Mouse (Mus musculus): ENCODE measurements around the gene Tcf7l2. TPM values are rescaled to one million over a fixed set of nuclear protein-coding genes. Genes with fewer than 3 reads are reported as not detected.

Tcf7l2 gene
- polyA plus RNA-seq, 1 experiment from 2014 or later: 27.0 TPM

- Histone ChIP-seq H3K9ac (ENCODE audit: low read depth, low read length) (no peak overlapping the region), H3K9me3 (ENCODE audit: control insufficient read depth, low read length) (no peaks in the 10 kb centered on the region), H3K27me3 (replicated peaks; ENCODE audit: control insufficient read depth, insufficient read depth, low read length) (no peaks in the 10 kb centered on the region), H3K36me3 (ENCODE audit: control insufficient read depth, insufficient read depth, low read length) (no peaks in the 10 kb centered on the region), H3K4me1 (ENCODE audit: control insufficient read depth, insufficient read depth, low read depth, low read length) (no peaks in the 10 kb centered on the region; the same call in 1 of the 2 replicates), H3K27ac (ENCODE audit: low read depth, low read length) (no peak overlapping the region), H3K4me3 (ENCODE audit: low read length) (no peak overlapping the region), H3K4me2 (ENCODE audit: low read length) (no peak overlapping the region)
- no peak for ATAC-seq
- WGBS: 78% methylated on average over 15 of the region's 15 CpGs
Observed at GRCm38 (mm10) chr19:55815010-55815790, 73.6 kb downstream of the Tcf7l2 start.

- Histone ChIP-seq H3K27me3 (replicated peaks; ENCODE audit: control insufficient read depth, insufficient read depth, low read length) (no peaks in the 10 kb centered on the region), H3K4me3 (ENCODE audit: low read length) (no peak overlapping the region), H3K27ac (ENCODE audit: low read depth, low read length) (no peak overlapping the region), H3K9me3 (ENCODE audit: control insufficient read depth, low read length) (no peaks in the 10 kb centered on the region), H3K36me3 (ENCODE audit: control insufficient read depth, insufficient read depth, low read length) (no peaks in the 10 kb centered on the region), H3K4me2 (ENCODE audit: low read length) (no peak overlapping the region), H3K4me1 (ENCODE audit: control insufficient read depth, insufficient read depth, low read depth, low read length) (no peaks in the 10 kb centered on the region; the same call in 1 of the 2 replicates), H3K9ac (ENCODE audit: low read depth, low read length) (no peak overlapping the region)
- ATAC-seq: no peak
- WGBS: 73% methylated on average over 7 of the region's 7 CpGs
Observed at GRCm38 (mm10) chr19:55816974-55817373, 75.4 kb downstream of the Tcf7l2 start.

- ATAC-seq: no peak
- WGBS: 95% methylated on average over 7 of the region's 7 CpGs
- no peak overlapping the region for H3K9ac ChIP-seq (ENCODE audit: low read depth, low read length)
Observed at GRCm38 (mm10) chr19:55820202-55820601, 78.6 kb downstream of the Tcf7l2 start.

GRCm38 (mm10) chr19:55825001-55825827 lies 83.6 kb downstream of the Tcf7l2 start:
- Histone ChIP-seq H3K27me3 (replicated peaks; ENCODE audit: control insufficient read depth, insufficient read depth, low read length) (no peaks in the 10 kb centered on the region), H3K4me2 (ENCODE audit: low read length) (no peak overlapping the region), H3K9ac (ENCODE audit: low read depth, low read length) (no peak overlapping the region), H3K4me3 (ENCODE audit: low read length) (no peak overlapping the region), H3K4me1 (ENCODE audit: control insufficient read depth, insufficient read depth, low read depth, low read length) (peaks cover 5% of the 10 kb centered on the region), H3K9me3 (ENCODE audit: control insufficient read depth, low read length) (no peaks in the 10 kb centered on the region), H3K27ac (ENCODE audit: low read depth, low read length) (no peak overlapping the region), H3K36me3 (ENCODE audit: control insufficient read depth, insufficient read depth, low read length) (no peaks in the 10 kb centered on the region)
- ATAC-seq: no peak
- 60% methylated on average over 8 of the region's 8 CpGs for WGBS

More at GRCm38 (mm10) chr19:55820202-55820601, 78.6 kb downstream of the Tcf7l2 start:
- no peak overlapping the region for H3K27ac ChIP-seq (ENCODE audit: low read depth, low read length)
- peaks cover under 1% of the 10 kb centered on the region for H3K4me1 ChIP-seq (ENCODE audit: control insufficient read depth, insufficient read depth, low read depth, low read length)
- no peaks in the 10 kb centered on the region for H3K9me3 ChIP-seq (ENCODE audit: control insufficient read depth, low read length)
- H3K4me3 ChIP-seq (ENCODE audit: low read length): no peak overlapping the region
- H3K36me3 ChIP-seq (ENCODE audit: control insufficient read depth, insufficient read depth, low read length): no peaks in the 10 kb centered on the region
- H3K4me2 ChIP-seq (ENCODE audit: low read length): no peak overlapping the region
- H3K27me3 ChIP-seq (replicated peaks; ENCODE audit: control insufficient read depth, insufficient read depth, low read length): no peaks in the 10 kb centered on the region

- Histone ChIP-seq H3K4me2 (ENCODE audit: low read length) (no peak overlapping the region), H3K4me1 (ENCODE audit: control insufficient read depth, insufficient read depth, low read depth, low read length) (peaks cover 5% of the 10 kb centered on the region), H3K9me3 (ENCODE audit: control insufficient read depth, low read length) (no peaks in the 10 kb centered on the region), H3K9ac (ENCODE audit: low read depth, low read length) (no peak overlapping the region), H3K27ac (ENCODE audit: low read depth, low read length) (no peak overlapping the region), H3K27me3 (replicated peaks; ENCODE audit: control insufficient read depth, insufficient read depth, low read length) (no peaks in the 10 kb centered on the region), H3K4me3 (ENCODE audit: low read length) (no peak overlapping the region), H3K36me3 (ENCODE audit: control insufficient read depth, insufficient read depth, low read length) (no peaks in the 10 kb centered on the region)
- 59% methylated on average over 10 of the region's 10 CpGs for WGBS
- ATAC-seq: no peak
Observed at GRCm38 (mm10) chr19:55825951-55826507, 84.4 kb downstream of the Tcf7l2 start.

- 87% methylated on average over 13 of the region's 13 CpGs for WGBS
- no peaks in the 10 kb centered on the region for H3K36me3 ChIP-seq (ENCODE audit: control insufficient read depth, insufficient read depth, low read length)
- no peak overlapping the region for H3K27ac ChIP-seq (ENCODE audit: low read depth, low read length)
- no peak overlapping the region for H3K4me3 ChIP-seq (ENCODE audit: low read length)
- peaks cover 5% of the 10 kb centered on the region for H3K4me1 ChIP-seq (ENCODE audit: control insufficient read depth, insufficient read depth, low read depth, low read length)
- ATAC-seq: no peak
- no peaks in the 10 kb centered on the region for H3K9me3 ChIP-seq (ENCODE audit: control insufficient read depth, low read length)
- no peak overlapping the region for H3K4me2 ChIP-seq (ENCODE audit: low read length)
- H3K9ac ChIP-seq (ENCODE audit: low read depth, low read length): no peak overlapping the region
- no peaks in the 10 kb centered on the region for H3K27me3 ChIP-seq (replicated peaks; ENCODE audit: control insufficient read depth, insufficient read depth, low read length)
Observed at GRCm38 (mm10) chr19:55827613-55828259, 86.1 kb downstream of the Tcf7l2 start.

- Histone ChIP-seq H3K9ac (ENCODE audit: low read depth, low read length) (no peak overlapping the region), H3K27me3 (replicated peaks; ENCODE audit: control insufficient read depth, insufficient read depth, low read length) (no peaks in the 10 kb centered on the region), H3K36me3 (ENCODE audit: control insufficient read depth, insufficient read depth, low read length) (no peaks in the 10 kb centered on the region), H3K27ac (ENCODE audit: low read depth, low read length) (no peak overlapping the region), H3K4me3 (ENCODE audit: low read length) (no peak overlapping the region), H3K4me1 (ENCODE audit: control insufficient read depth, insufficient read depth, low read depth, low read length) (no peaks in the 10 kb centered on the region), H3K9me3 (ENCODE audit: control insufficient read depth, low read length) (peaks cover 3% of the 10 kb centered on the region; the same call in 1 of the 2 replicates), H3K4me2 (ENCODE audit: low read length) (no peak overlapping the region)
- no peak for ATAC-seq
- 83% methylated on average over 9 of the region's 9 CpGs for WGBS
Observed at GRCm38 (mm10) chr19:55830976-55831559, 89.4 kb downstream of the Tcf7l2 start.

- no peak for ATAC-seq
- H3K9me3 ChIP-seq (ENCODE audit: control insufficient read depth, low read length): peaks cover 3% of the 10 kb centered on the region; the same call in 1 of the 2 replicates
Observed at GRCm38 (mm10) chr19:55832122-55832521, 90.5 kb downstream of the Tcf7l2 start.

More at GRCm38 (mm10) chr19:55832122-55832521, 90.5 kb downstream of the Tcf7l2 start:
- no peak overlapping the region for H3K4me2 ChIP-seq (ENCODE audit: low read length)
- no peaks in the 10 kb centered on the region for H3K27me3 ChIP-seq (replicated peaks; ENCODE audit: control insufficient read depth, insufficient read depth, low read length)
- H3K9ac ChIP-seq (ENCODE audit: low read depth, low read length): no peak overlapping the region
- no peaks in the 10 kb centered on the region; the same call in 1 of the 2 replicates for H3K4me1 ChIP-seq (ENCODE audit: control insufficient read depth, insufficient read depth, low read depth, low read length)
- no peak overlapping the region for H3K4me3 ChIP-seq (ENCODE audit: low read length)
- H3K27ac ChIP-seq (ENCODE audit: low read depth, low read length): no peak overlapping the region
- no peaks in the 10 kb centered on the region for H3K36me3 ChIP-seq (ENCODE audit: control insufficient read depth, insufficient read depth, low read length)
- 79% methylated on average over 4 of the region's 4 CpGs for WGBS
